Comparison of ENCODE assay signal across 25 mouse cellular contexts in the genomic region with DNA sequence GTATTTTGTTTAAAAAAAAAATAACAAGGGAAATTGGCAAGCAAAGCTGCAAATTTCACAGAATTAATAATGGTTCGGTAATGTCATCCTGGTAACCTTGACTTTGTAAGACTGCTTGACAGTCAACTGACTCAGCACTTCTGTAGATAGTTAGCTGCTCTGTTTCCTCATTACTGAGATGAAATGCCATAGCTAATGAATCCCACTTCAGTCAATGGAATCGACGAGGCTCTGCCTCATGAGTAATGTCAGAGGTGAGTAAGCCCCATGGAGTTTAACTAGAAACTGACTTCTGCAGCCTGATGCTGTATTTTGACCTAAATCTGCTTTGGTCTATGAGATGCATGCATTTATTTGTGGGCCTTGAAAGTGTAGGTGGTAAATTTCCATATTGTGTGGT.
A peak's percentile ranks its signal among the peaks of the same experiment; 100 is the strongest.
DNase-seq lines count a peak whose midpoint lies in the region; ATAC-seq and TF ChIP-seq lines count a peak whose summit lies in the region.
"Had no signal": no experiment of that assay in that cellular context is flagged by ENCODE, and none has a peak within 500 bp of the region (broad histone marks: within the 10 kb centered on the region; RNA-seq: fewer than 3 reads in every experiment).

No protein-coding gene starts in this region.

- TF ChIP-seq CTCF in brain, embryonic 14.5 days (IDR thresholded peaks at IDR 0.05; ENCODE audit: borderline replicate concordance, extremely low read depth, insufficient read depth, insufficient read length): no peak

- H3K36me3 ChIP-seq in ES-E14 (ENCODE audit: control insufficient read depth, insufficient read depth, low read length, poor library complexity, severe bottlenecking): no peaks in the 10 kb centered on the region
- H3K36me3 ChIP-seq: G1E had no signal

- in situ Hi-C loops in ES-E14 (cut with MboI; ENCODE audit: low sequenced_read_pairs in 2 of 2, unreplicated experiment in 2 of 2): no loop called here

- peaks cover 3 to 5% of the 10 kb centered on the region in 2 experiments; a peak in 1 of 4 replicates for H3K4me1 ChIP-seq in ES-E14 (ENCODE audit: control insufficient read depth in 2 of 2, insufficient read depth in 2 of 2, low read length in 2 of 2, poor library complexity in 1 of 2)

- no peaks in the 10 kb centered on the region for H3K9me3 ChIP-seq in ES-E14 (ENCODE audit: control insufficient read depth, insufficient read depth, low read depth, low read length)

- ATAC-seq in cerebellum, adult (ENCODE audit: insufficient number of reproducible peaks, low FRiP score, low TSS enrichment): no peak
- ATAC-seq: activated CD4-positive, CD25-positive, alpha-beta regulatory T cell, adult 4 months; CD4-positive, CD25-positive, alpha-beta regulatory T cell, adult 4 months; Patski had no signal

- H3K9ac ChIP-seq in ES-E14 (ENCODE audit: insufficient read depth, low read depth, low read length, poor library complexity, severe bottlenecking): no peak overlapping the region

- H3K27ac ChIP-seq in ES-E14 (ENCODE audit: insufficient read depth, low read depth, low read length, poor library complexity, severe bottlenecking): no peak overlapping the region

- TF ChIP-seq POLR2A in brain, embryonic 14.5 days (IDR thresholded peaks at IDR 0.05; ENCODE audit: borderline replicate concordance, extremely low read depth, insufficient read depth, insufficient read length, poor library complexity, severe bottlenecking): no peak

- H3K4me3 ChIP-seq in ES-E14 (ENCODE audit: insufficient read depth in 1 of 2, low read depth in 1 of 2, low read length in 2 of 2, poor library complexity in 1 of 2, severe bottlenecking in 1 of 2): no peak overlapping the region

- DNase-seq in ES-E14 (ENCODE audit: low read depth, low spot score) (no peak), liver (no peak)
- peak; percentile 36 for DNase-seq in Muller cell, postnatal 12 days (ENCODE audit: inconsistent ontology term)
- peak; percentile 51 for DNase-seq in brain, adult 2 months (ENCODE audit: low read depth, low spot score)
- DNase-seq in brain, embryonic 14.5 days (ENCODE audit: low read depth): peak; percentile 17
- DNase-seq in spleen, adult 18-20 months: no peak
- DNase-seq in embryo, embryonic 9.5 days (ENCODE audit: extremely low spot score): no peak
- DNase-seq: adrenal gland, adult 2 months; adrenal gland, adult 8-10 months; adrenal gland, postnatal 10 days; adrenal gland, postnatal 14 days; adrenal gland, postnatal 25 days; adrenal gland, postnatal 36 days; B cell, adult 2 months; cerebellum, adult 11 months; cerebellum, adult 11-12 months; cerebellum, adult 18-20 months; cerebellum, adult 8-10 months; cerebellum, adult 9-10 months; cerebellum, adult 9-11 months had no signal

TF ChIP-seq in ES-E14, 5 proteins besides CTCF, POLR2A, EP300 and RAD21:
- TF ChIP-seq HCFC1 (IDR thresholded peaks at IDR 0.05; ENCODE audit: borderline replicate concordance, insufficient read depth, low read length): no peak
- TF ChIP-seq ZNF384 (IDR thresholded peaks at IDR 0.05; ENCODE audit: low read depth, low read length): no peak
- no peak for TF ChIP-seq ZC3H11A (IDR thresholded peaks at IDR 0.05; ENCODE audit: borderline replicate concordance, low read depth, low read length)
- 0 out of 2 replicates have a peak, but pooled peaks have one; percentile 27 for TF ChIP-seq MAFK (IDR thresholded peaks at IDR 0.05; ENCODE audit: insufficient read depth, low read depth, low read length)

Comparison
In these comparisons a context has a peak if more than half of its experiments do, and no peak if none do; other contexts are left out.
1. DNase-seq: peak in Muller cell, postnatal 12 days (single experiment), brain, adult 2 months (single experiment) and brain, embryonic 14.5 days (single experiment); none in ES-E14 (single experiment), liver (single experiment), spleen, adult 18-20 months (0 of 2) and embryo, embryonic 9.5 days (single experiment).